Mouse (Mus musculus) skeletal muscle tissue, postnatal 0 days (tissue): ENCODE results near the gene Olfr1022. TPM values are rescaled to one million over a fixed set of nuclear protein-coding genes. Genes with fewer than 3 reads are reported as not detected.

Source experiments
- polyA plus RNA-seq: library from polyadenylated mRNA; unstranded; fragments of >200 nt; fragmentation: Nextera tagmentation; extraction: Ambion mirVana; gene quantifications from 2 replicates; pipeline ENCODE4 v1.2.1, GENCODE M21; 2015

Olfr1022 gene
- not detected in 2 replicates for polyA plus RNA-seq

DNA sequence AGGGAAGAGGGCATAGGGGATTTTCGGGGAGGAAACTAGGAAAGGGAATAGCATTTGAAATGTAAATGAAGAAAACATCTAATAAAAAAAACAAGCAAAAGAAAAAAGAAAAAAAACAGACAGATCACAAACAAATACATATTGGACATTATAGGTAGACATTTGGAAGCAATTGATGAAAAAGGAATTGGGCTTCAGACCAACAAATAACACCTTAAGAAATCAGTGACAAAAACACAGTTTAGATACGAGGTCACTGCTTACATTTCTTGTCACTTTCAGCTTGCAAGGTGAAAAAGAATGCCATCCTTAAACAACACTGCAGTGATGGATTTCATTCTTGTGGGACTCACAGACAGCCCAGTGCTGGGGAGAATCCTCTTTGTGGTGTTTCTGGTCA, at the start of gene Olfr1022:
TSS of gene Olfr1022 (plus strand) at position 301 of the 400 bp plus-strand sequence.

DNA sequence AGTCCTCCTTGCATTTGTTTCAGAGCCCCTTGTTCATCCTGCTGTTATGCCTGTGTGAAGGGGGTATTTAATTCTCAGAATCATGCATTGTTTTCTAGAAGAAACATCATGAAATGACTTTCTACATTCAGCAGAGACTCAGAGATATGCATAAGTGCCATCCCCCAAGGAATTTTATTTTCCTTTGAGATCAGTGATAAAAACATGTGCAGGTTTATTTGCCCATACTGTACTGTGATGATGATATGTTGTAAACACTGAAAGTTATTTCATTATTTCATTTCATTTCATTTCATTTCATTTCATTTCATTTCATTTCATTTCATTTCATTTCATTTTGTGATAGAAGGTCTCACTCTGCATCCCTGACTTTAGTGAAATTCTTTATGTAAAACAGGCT, 23.0 kb upstream of the Olfr1022 start, which contains the start of gene Olfr1019:
TSS of gene Olfr1019 (minus strand) at position 101 of the 400 bp plus-strand sequence.

DNA sequence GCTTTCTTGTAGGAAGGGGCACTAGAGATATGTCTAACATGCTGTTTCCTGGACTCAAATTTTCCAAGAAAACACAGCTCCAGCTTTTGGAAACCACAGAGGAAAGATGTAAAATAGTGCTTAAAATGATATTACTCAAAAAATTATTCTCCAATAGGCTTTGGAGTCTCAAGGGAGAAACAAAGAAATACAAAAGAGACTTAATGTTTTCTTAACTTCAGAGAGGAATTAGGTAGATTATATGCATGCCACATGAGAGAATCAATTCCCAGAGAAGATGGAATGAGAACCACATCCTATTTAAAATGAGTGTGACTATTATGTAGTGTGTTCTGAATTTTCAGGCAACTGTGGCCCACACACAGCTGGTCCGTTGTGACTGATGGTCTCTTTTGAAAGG, 21.7 kb upstream of the Olfr1022 start, which contains the start of gene Olfr1020:
TSS of gene Olfr1020 (plus strand) at position 301 of the 400 bp plus-strand sequence.

DNA sequence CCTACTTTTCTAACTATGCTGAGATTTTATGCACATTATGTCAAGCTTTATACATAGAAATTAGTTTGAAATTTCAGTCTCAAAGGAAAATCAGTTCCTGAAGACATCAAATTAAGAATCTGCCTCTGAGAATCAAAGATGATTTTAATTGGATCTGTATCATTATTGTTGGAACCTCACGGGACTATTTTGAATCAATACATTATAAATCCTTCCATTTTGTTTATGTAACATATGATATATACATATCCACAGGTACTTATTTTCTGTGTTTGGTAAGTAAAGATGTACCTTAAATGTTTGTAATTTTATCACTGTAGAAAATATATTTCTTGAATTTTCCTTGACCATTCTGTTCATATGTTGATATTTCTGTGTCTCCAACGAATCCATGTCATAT, 16.9 kb downstream of the Olfr1022 start, which contains the start of gene Olfr1023:
TSS of gene Olfr1023 (plus strand) at position 301 of the 400 bp plus-strand sequence.

DNA sequence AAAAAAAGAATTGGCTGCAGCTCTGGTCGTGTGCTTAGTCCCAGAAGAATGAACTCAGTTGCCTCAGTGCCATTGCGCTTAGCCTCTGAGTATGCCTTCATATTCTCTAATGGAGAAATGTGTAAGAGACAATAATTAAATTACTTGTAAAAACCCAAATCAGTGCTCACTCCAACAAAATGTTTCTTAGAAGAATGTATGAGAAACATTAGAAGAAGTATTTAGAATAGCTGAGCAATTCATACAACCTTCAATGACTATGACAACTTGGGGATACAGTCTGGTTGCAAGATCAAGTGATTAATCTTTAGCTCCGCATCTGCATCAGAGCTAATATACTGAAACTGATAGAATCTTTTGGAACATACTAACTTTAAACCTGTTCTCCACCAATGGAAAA, 36.6 kb downstream of the Olfr1022 start, which contains the start of gene Olfr1024:
TSS of gene Olfr1024 (minus strand) at position 101 of the 400 bp plus-strand sequence.

DNA sequence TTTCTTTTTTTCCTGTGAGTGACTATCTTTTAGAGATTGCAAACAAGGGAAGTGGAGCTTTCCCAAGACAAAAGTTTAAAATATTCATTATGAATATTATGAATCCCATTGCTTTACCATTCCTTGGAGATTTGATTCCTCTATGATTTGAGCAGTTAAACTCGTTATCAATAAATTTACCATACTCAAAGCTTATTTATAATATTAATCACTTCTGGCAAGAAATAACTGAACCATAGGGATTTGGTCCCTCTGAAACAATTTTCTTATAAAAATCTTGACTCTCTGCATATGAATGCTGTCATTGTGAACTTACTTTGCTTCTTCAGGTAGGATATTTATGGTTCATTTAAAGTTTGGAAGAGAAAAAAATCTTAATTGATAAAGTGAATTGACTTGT, 46.5 kb downstream of the Olfr1022 start, which contains the start of gene Olfr1025-ps1:
TSS of gene Olfr1025-ps1 (plus strand) at position 301 of the 400 bp plus-strand sequence.

Other genes with a start within 250 kb of the Olfr1022 start
- not detected in 2 replicates for gene Olfr1002, start 217.9 kb upstream of the Olfr1022 start, polyA plus RNA-seq
- not detected in 2 replicates for gene Olfr154, start 204.1 kb upstream of the Olfr1022 start, polyA plus RNA-seq
- not detected in 2 replicates for gene Olfr1006, start 189.8 kb upstream of the Olfr1022 start, polyA plus RNA-seq
- not detected in 2 replicates for gene Olfr1008, start 179.2 kb upstream of the Olfr1022 start, polyA plus RNA-seq
- not detected in 2 replicates for gene Olfr1009, start 153.2 kb upstream of the Olfr1022 start, polyA plus RNA-seq
- gene Olfr1012, start 105.8 kb upstream of the Olfr1022 start, polyA plus RNA-seq = not detected in 2 replicates
- gene Olfr1013, start 101.5 kb upstream of the Olfr1022 start, polyA plus RNA-seq = not detected in 2 replicates
- not detected in 2 replicates for gene Olfr1014, start 95.9 kb upstream of the Olfr1022 start, polyA plus RNA-seq
- gene Olfr1015, start 86.6 kb upstream of the Olfr1022 start, polyA plus RNA-seq = not detected in 2 replicates
- gene Olfr1016, start 66.0 kb upstream of the Olfr1022 start, polyA plus RNA-seq = not detected in 2 replicates
- not detected in 2 replicates for gene Olfr1018, start 50.1 kb upstream of the Olfr1022 start, polyA plus RNA-seq
- not detected in 2 replicates for gene Olfr1019, start 23.1 kb upstream of the Olfr1022 start, polyA plus RNA-seq
- not detected in 2 replicates for gene Olfr1020, start 21.6 kb upstream of the Olfr1022 start, polyA plus RNA-seq
- not detected in 2 replicates for gene Olfr1023, start 17.0 kb downstream of the Olfr1022 start, polyA plus RNA-seq
- gene Olfr1024, start 36.5 kb downstream of the Olfr1022 start, polyA plus RNA-seq = not detected in 2 replicates
- gene Olfr1025-ps1, start 46.6 kb downstream of the Olfr1022 start, polyA plus RNA-seq = not detected in 2 replicates
- gene Olfr1026, start 53.0 kb downstream of the Olfr1022 start, polyA plus RNA-seq = not detected in 2 replicates
- gene Olfr1028, start 81.8 kb downstream of the Olfr1022 start, polyA plus RNA-seq = not detected in 2 replicates
- not detected in 2 replicates for gene Olfr1029, start 105.3 kb downstream of the Olfr1022 start, polyA plus RNA-seq
- not detected in 2 replicates for gene Olfr1030, start 110.7 kb downstream of the Olfr1022 start, polyA plus RNA-seq
- not detected in 2 replicates for gene Olfr1031, start 121.7 kb downstream of the Olfr1022 start, polyA plus RNA-seq
- not detected in 2 replicates for gene Olfr1032, start 136.9 kb downstream of the Olfr1022 start, polyA plus RNA-seq
- gene Olfr1033, start 152.0 kb downstream of the Olfr1022 start, polyA plus RNA-seq = 0.53 and 2.5 TPM in 2 replicates
- gene Olfr1034, start 177.3 kb downstream of the Olfr1022 start, polyA plus RNA-seq = not detected in 2 replicates
- gene Olfr1036, start 205.4 kb downstream of the Olfr1022 start, polyA plus RNA-seq = not detected in 2 replicates
- gene Olfr1037, start 218.8 kb downstream of the Olfr1022 start, polyA plus RNA-seq = not detected in 2 replicates